Mouse (Mus musculus) kidney, adult 18-20 months (tissue): ENCODE measurements around the gene Acsf3.

Experiments used
- DNase-seq: peaks from one replicate; pipeline ENCODE4 v3.0.0; 2021

Acsf3 gene

GRCm38 (mm10) chr8:122775285-122776155 is at the start of gene Acsf3:
Gene Acsf3 (plus strand): TSS chr8:122775486.
- DNase-seq = peak; percentile 79

GRCm38 (mm10) chr8:122726789-122727188 is 48.5 kb upstream of the Acsf3 start:
- no peak for DNase-seq

- no peak for DNase-seq
Observed at GRCm38 (mm10) chr8:122727412-122727811, 47.9 kb upstream of the Acsf3 start.

- no peak for DNase-seq
Observed at GRCm38 (mm10) chr8:122728630-122729029, 46.7 kb upstream of the Acsf3 start.

- no peak for DNase-seq
Observed at GRCm38 (mm10) chr8:122735110-122735509, 40.2 kb upstream of the Acsf3 start.

GRCm38 (mm10) chr8:122735542-122736473 is 39.5 kb upstream of the Acsf3 start:
- DNase-seq = no peak

- no peak for DNase-seq
Observed at GRCm38 (mm10) chr8:122736623-122737022, 38.7 kb upstream of the Acsf3 start.

GRCm38 (mm10) chr8:122737071-122737470 is 38.2 kb upstream of the Acsf3 start:
- no peak for DNase-seq

GRCm38 (mm10) chr8:122737886-122738285 is 37.4 kb upstream of the Acsf3 start:
- DNase-seq = no peak

- no peak for DNase-seq
Observed at GRCm38 (mm10) chr8:122739102-122739725, 36.1 kb upstream of the Acsf3 start.

GRCm38 (mm10) chr8:122742471-122742870 is 32.8 kb upstream of the Acsf3 start:
- DNase-seq = no peak

- no peak for DNase-seq
Observed at GRCm38 (mm10) chr8:122745022-122745749, 30.1 kb upstream of the Acsf3 start.

GRCm38 (mm10) chr8:122745750-122746275 is 29.5 kb upstream of the Acsf3 start:
- DNase-seq = no peak

- no peak for DNase-seq
Observed at GRCm38 (mm10) chr8:122746439-122746838, 28.8 kb upstream of the Acsf3 start.

GRCm38 (mm10) chr8:122747825-122748224 is 27.5 kb upstream of the Acsf3 start:
- no peak for DNase-seq

GRCm38 (mm10) chr8:122749333-122749958 is 25.8 kb upstream of the Acsf3 start:
- DNase-seq = no peak

GRCm38 (mm10) chr8:122751342-122751741 is 23.9 kb upstream of the Acsf3 start:
- DNase-seq = no peak

- DNase-seq = no peak
Observed at GRCm38 (mm10) chr8:122752111-122752721, 23.1 kb upstream of the Acsf3 start.

GRCm38 (mm10) chr8:122758597-122758996 is 16.7 kb upstream of the Acsf3 start:
- DNase-seq = no peak

GRCm38 (mm10) chr8:122760116-122760515 is 15.2 kb upstream of the Acsf3 start:
- DNase-seq = no peak

GRCm38 (mm10) chr8:122761109-122761508 is 14.2 kb upstream of the Acsf3 start:
- no peak for DNase-seq
